Mouse (Mus musculus): ENCODE measurements at regions not wholly inside any gene's neighbourhood (a gene's known extent, or its start where the extent isn't known, plus 50 kb on each side); places are given as distances from the start of the nearest gene placed in this dataset.

DNA sequence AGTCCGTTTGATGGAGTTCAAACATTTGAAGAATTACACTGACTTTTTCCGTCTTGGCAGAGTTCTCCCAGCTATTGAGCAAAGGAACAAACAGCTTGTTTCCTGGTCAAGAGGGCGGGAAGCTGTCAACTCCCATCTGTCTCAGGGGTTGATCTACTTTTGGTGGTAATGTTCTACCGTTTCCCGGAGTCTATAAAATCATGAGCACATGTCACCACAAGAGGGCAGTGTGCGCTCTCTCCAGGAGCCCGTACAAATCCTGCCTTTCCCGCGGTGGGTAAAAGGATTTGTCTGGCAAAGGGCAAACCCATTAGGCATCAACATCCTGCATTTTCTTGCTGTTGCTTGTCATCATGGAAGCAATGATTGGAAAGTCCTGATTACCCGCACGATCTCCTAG, 106.1 kb upstream of the Zfp64 start:
- TF ChIP-seq ZNF384 (IDR thresholded peaks at IDR 0.05; ENCODE audit: low read depth, low read length), result no peak
- no peak for TF ChIP-seq POLR2A (IDR thresholded peaks at IDR 0.05; ENCODE audit: control insufficient read depth in 1 of 2, insufficient read depth in 1 of 2, low read depth in 1 of 2, low read length in 2 of 2, poor library complexity in 1 of 2)
- no peak for TF ChIP-seq CHD2 (IDR thresholded peaks at IDR 0.05; ENCODE audit: low read length)
- no peak for TF ChIP-seq USF2 (IDR thresholded peaks at IDR 0.05; ENCODE audit: borderline replicate concordance in 1 of 2, insufficient read depth in 1 of 2, low read depth in 1 of 2, low read length in 2 of 2)
- no peak for TF ChIP-seq MAFK (IDR thresholded peaks at IDR 0.05; ENCODE audit: borderline replicate concordance, low read depth, low read length)
- TF ChIP-seq MAX (IDR thresholded peaks at IDR 0.05; ENCODE audit: low read length), result no peak
- TF ChIP-seq CTCF (IDR thresholded peaks at IDR 0.05 in 2 of 3, conservative IDR thresholded peaks at IDR 0.05 in 1 of 3; ENCODE audit: control insufficient read depth in 1 of 3, insufficient read depth in 1 of 3, low read depth in 2 of 3, low read length in 3 of 3, poor library complexity in 1 of 3, severe bottlenecking in 1 of 3), result peak in 2 of 3 experiments; percentile 25 to 37; a peak in 5 of 6 replicates
- no peak for TF ChIP-seq GABPA (IDR thresholded peaks at IDR 0.05; ENCODE audit: low read depth, low read length)
- TF ChIP-seq SMC3 (IDR thresholded peaks at IDR 0.05; ENCODE audit: low read depth, low read length), result 0 out of 2 replicates have a peak, but pooled peaks have one; percentile 4
- TF ChIP-seq GATA1 (IDR thresholded peaks at IDR 0.05; ENCODE audit: low read depth, low read length), result no peak
- TF ChIP-seq TBP (IDR thresholded peaks at IDR 0.05; ENCODE audit: low read depth, low read length), result no peak

Measured in MEL (cell line).